Mouse (Mus musculus) CH12.LX (cell line): ENCODE results near the gene Ror2.

ENCODE experiments used
- BHLHE40 ChIP-seq: IDR thresholded peaks from 2 replicates; pipeline ENCODE4 v1.6.1; 2011; ENCODE audit warnings: mild to moderate bottlenecking, low read depth, low read length, improper control_type of control experiment
- CTCF ChIP-seq, 2 experiments: IDR thresholded peaks in 1 of 2; conservative IDR thresholded peaks in 1 of 2; 2 replicates each; pipeline ENCODE4 v1.5.1; 2011 to 2012; ENCODE audit warnings: low read depth in 2 of 2, low read length in 2 of 2, improper control_type of control experiment in 1 of 2, inconsistent platforms in 1 of 2, mild to moderate bottlenecking in 1 of 2, moderate library complexity in 1 of 2
- EP300 ChIP-seq: IDR thresholded peaks from 2 replicates; pipeline ENCODE4 v1.6.1; 2011; ENCODE audit warnings: low read length, improper control_type of control experiment
- GABPA ChIP-seq: IDR thresholded peaks from 2 replicates; pipeline ENCODE4 v1.6.1; 2012; ENCODE audit warnings: low read depth, low read length, improper control_type of control experiment, inconsistent platforms; ENCODE audit not compliant: insufficient replicate concordance
- JUND ChIP-seq: conservative IDR thresholded peaks from 2 replicates; pipeline ENCODE4 v1.6.1; 2011; ENCODE audit warnings: low read depth, low read length, improper control_type of control experiment
- KAT2A ChIP-seq: IDR thresholded peaks from 2 replicates; pipeline ENCODE4 v1.6.1; 2012; ENCODE audit warnings: low read length, improper control_type of control experiment, inconsistent platforms; ENCODE audit not compliant: insufficient replicate concordance
- MAFK ChIP-seq: IDR thresholded peaks from 2 replicates; pipeline ENCODE4 v1.6.1; 2011; ENCODE audit warnings: low read length, improper control_type of control experiment; ENCODE audit not compliant: insufficient replicate concordance
- POLR2A ChIP-seq: IDR thresholded peaks from 2 replicates; pipeline ENCODE4 v1.6.1; 2011; ENCODE audit warnings: low read depth, mild to moderate bottlenecking, improper control_type of control experiment, low read length
- POLR2AphosphoS2 ChIP-seq: IDR thresholded peaks from 2 replicates; pipeline ENCODE4 v1.6.1; 2011; ENCODE audit warnings: low read depth, low read length, improper control_type of control experiment
- RCOR1 ChIP-seq: conservative IDR thresholded peaks from 2 replicates; pipeline ENCODE4 v1.6.1; 2012; ENCODE audit warnings: low read depth, mild to moderate bottlenecking, inconsistent platforms, low read length, improper control_type of control experiment
- SMC3 ChIP-seq: IDR thresholded peaks from 2 replicates; pipeline ENCODE4 v1.6.1; 2011; ENCODE audit warnings: low read depth, low read length, improper control_type of control experiment
- UBTF ChIP-seq: IDR thresholded peaks from 2 replicates; pipeline ENCODE4 v1.6.1; 2012; ENCODE audit warnings: low read depth, mild to moderate bottlenecking, inconsistent platforms, low read length, improper control_type of control experiment, moderate library complexity
- ZC3H11A ChIP-seq: IDR thresholded peaks from 2 replicates; pipeline ENCODE4 v1.6.1; 2012; ENCODE audit warnings: low read depth, mild to moderate bottlenecking, inconsistent platforms, low read length, improper control_type of control experiment

GRCm38 (mm10) chr13:53264896-53265295, 21.0 kb downstream of the Ror2 start:
- TF ChIP-seq CTCF (conservative IDR thresholded peaks at IDR 0.05 in 1 of 2, IDR thresholded peaks at IDR 0.05 in 1 of 2; ENCODE audit: low read depth in 2 of 2, low read length in 2 of 2) (no peak), POLR2AphosphoS2 (no peak), UBTF (no peak), KAT2A (no peak), JUND (no peak), RCOR1 (no peak), BHLHE40 (no peak), GABPA (no peak), POLR2A (no peak), EP300 (no peak), ZC3H11A (no peak), MAFK (no peak), SMC3 (no peak)
